Mouse (Mus musculus): ENCODE measurements around the gene Esyt2.

Esyt2 gene

GRCm38 (mm10) chr12:116354694-116355093 is 73.7 kb downstream of the Esyt2 start:
- DNase-seq (ENCODE audit: low read depth in 1 of 2, low spot score in 2 of 2) = no peak

GRCm38 (mm10) chr12:116362091-116362490 is 81.1 kb downstream of the Esyt2 start:
- DNase-seq (ENCODE audit: low read depth in 1 of 2, low spot score in 2 of 2) = no peak

GRCm38 (mm10) chr12:116366900-116367299 is 85.9 kb downstream of the Esyt2 start:
- DNase-seq (ENCODE audit: low read depth in 1 of 2, low spot score in 2 of 2) = no peak

- no peak for DNase-seq (ENCODE audit: low read depth in 1 of 2, low spot score in 2 of 2)
These were observed 86.3 kb downstream of the Esyt2 start for GRCm38 (mm10) chr12:116367346-116367745.

GRCm38 (mm10) chr12:116368857-116369256 is 87.9 kb downstream of the Esyt2 start:
- DNase-seq (ENCODE audit: low read depth in 1 of 2, low spot score in 2 of 2) = no peak

- no peak for DNase-seq (ENCODE audit: low read depth in 1 of 2, low spot score in 2 of 2)
These were observed 102.1 kb downstream of the Esyt2 start for GRCm38 (mm10) chr12:116383101-116383500.

- no peak for DNase-seq (ENCODE audit: low read depth in 1 of 2, low spot score in 2 of 2)
These were observed 103.0 kb downstream of the Esyt2 start for GRCm38 (mm10) chr12:116383995-116384394.

- no peak for DNase-seq (ENCODE audit: low read depth in 1 of 2, low spot score in 2 of 2)
These were observed 105.8 kb downstream of the Esyt2 start for GRCm38 (mm10) chr12:116386802-116387201.

GRCm38 (mm10) chr12:116389868-116390267 is 108.9 kb downstream of the Esyt2 start:
- DNase-seq (ENCODE audit: low read depth in 1 of 2, low spot score in 2 of 2) = no peak

- no peak for DNase-seq (ENCODE audit: low read depth in 1 of 2, low spot score in 2 of 2)
These were observed 113.3 kb downstream of the Esyt2 start for GRCm38 (mm10) chr12:116394327-116394726.

GRCm38 (mm10) chr12:116395312-116395711 is 114.3 kb downstream of the Esyt2 start:
- no peak for DNase-seq (ENCODE audit: low read depth in 1 of 2, low spot score in 2 of 2)

GRCm38 (mm10) chr12:116396072-116396695 is 115.2 kb downstream of the Esyt2 start:
- DNase-seq (ENCODE audit: low read depth in 1 of 2, low spot score in 2 of 2) = no peak

- no peak for DNase-seq (ENCODE audit: low read depth in 1 of 2, low spot score in 2 of 2)
These were observed 123.2 kb downstream of the Esyt2 start for GRCm38 (mm10) chr12:116404012-116404679.

GRCm38 (mm10) chr12:116405045-116405835 is 124.2 kb downstream of the Esyt2 start, which contains the start of gene Ncapg2:
TSS of gene Ncapg2 (plus strand) at chr12:116405402.
- DNase-seq (ENCODE audit: low read depth in 1 of 2, low spot score in 2 of 2) = peak; percentile 97 to 98

- no peak for DNase-seq (ENCODE audit: low read depth in 1 of 2, low spot score in 2 of 2)
These were observed 124.8 kb downstream of the Esyt2 start for GRCm38 (mm10) chr12:116405836-116406155.

GRCm38 (mm10) chr12:116407883-116408282 is 126.9 kb downstream of the Esyt2 start:
- no peak for DNase-seq (ENCODE audit: low read depth in 1 of 2, low spot score in 2 of 2)

GRCm38 (mm10) chr12:116414941-116415340 is 133.9 kb downstream of the Esyt2 start:
- no peak for DNase-seq (ENCODE audit: low read depth in 1 of 2, low spot score in 2 of 2)

GRCm38 (mm10) chr12:116416514-116416913 is 135.5 kb downstream of the Esyt2 start:
- no peak for DNase-seq (ENCODE audit: low read depth in 1 of 2, low spot score in 2 of 2)

GRCm38 (mm10) chr12:116421656-116422055 is 140.7 kb downstream of the Esyt2 start:
- no peak for DNase-seq (ENCODE audit: low read depth in 1 of 2, low spot score in 2 of 2)

- no peak for DNase-seq (ENCODE audit: low read depth in 1 of 2, low spot score in 2 of 2)
These were observed 144.4 kb downstream of the Esyt2 start for GRCm38 (mm10) chr12:116425392-116425791.

- no peak for DNase-seq (ENCODE audit: low read depth in 1 of 2, low spot score in 2 of 2)
These were observed 152.7 kb downstream of the Esyt2 start for GRCm38 (mm10) chr12:116433742-116434141.

GRCm38 (mm10) chr12:116435232-116435631 is 154.2 kb downstream of the Esyt2 start:
- no peak for DNase-seq (ENCODE audit: low read depth in 1 of 2, low spot score in 2 of 2)
